Mouse (Mus musculus): ENCODE data around the gene Slc25a27. TPM values are rescaled to one million over a fixed set of nuclear protein-coding genes. Genes with fewer than 3 reads are reported as not detected.

Slc25a27 gene
- polyA plus RNA-seq, 1 experiment from 2014 or later: 35.5 TPM

- no peak for DNase-seq (ENCODE audit: low spot score)
- H3K9me3 ChIP-seq (replicated peaks): 0 out of 2 replicates have a peak, but pooled peaks cover 3% of the 10 kb centered on the region
- no peaks in the 10 kb centered on the region for H3K4me1 ChIP-seq
- H3K4me3 ChIP-seq: no peak overlapping the region
- 91% methylated on average over 21 of the region's 21 CpGs for WGBS
- H3K36me3 ChIP-seq: no peaks in the 10 kb centered on the region
- no peak overlapping the region for H3K27ac ChIP-seq (replicated peaks)
- no peaks in the 10 kb centered on the region for H3K27me3 ChIP-seq (ENCODE audit: low read depth, poor library complexity, severe bottlenecking)
Observed at GRCm38 (mm10) chr17:43592296-43593291, 74.4 kb downstream of the Slc25a27 start.

Other genes with a start within 250 kb of the Slc25a27 start
- gene Mep1a, start 164.4 kb downstream of the Slc25a27 start, polyA plus RNA-seq (2016; fragmentation: Nextera tagmentation; extraction: Ambion mirVana): not detected in 2 replicates
- 0.23 and 0.26 TPM in 2 replicates for gene Ankrd66, start 123.6 kb downstream of the Slc25a27 start, polyA plus RNA-seq (2016; fragmentation: Nextera tagmentation; extraction: Ambion mirVana)
- 3.8 and 4.2 TPM in 2 replicates for gene Pla2g7, start 99.1 kb downstream of the Slc25a27 start, polyA plus RNA-seq (2016; fragmentation: Nextera tagmentation; extraction: Ambion mirVana)
- gene Tdrd6, start 36.9 kb downstream of the Slc25a27 start, polyA plus RNA-seq (2016; fragmentation: Nextera tagmentation; extraction: Ambion mirVana): 0.02 TPM in 2 replicates
- 36.0 and 36.8 TPM in 2 replicates for gene Cyp39a1, start 211 bp upstream of the Slc25a27 start, polyA plus RNA-seq (2016; fragmentation: Nextera tagmentation; extraction: Ambion mirVana)
- gene Rcan2, start 134.1 kb upstream of the Slc25a27 start, polyA plus RNA-seq (2016; fragmentation: Nextera tagmentation; extraction: Ambion mirVana): 5.6 and 10.9 TPM in 2 replicates